ENCODE assay signal across 10 mouse cellular contexts in genomic region chr6:91146443-91147151, GRCm38 (mm10). TPM values are rescaled to one million over a fixed set of nuclear protein-coding genes. Genes with fewer than 3 reads are reported as not detected.
DNase-seq lines count a peak whose midpoint lies in the region; ATAC-seq and TF ChIP-seq lines count a peak whose summit lies in the region.
"Had no signal": no experiment of that assay in that cellular context is flagged by ENCODE, and none has a peak within 500 bp of the region (broad histone marks: within the 10 kb centered on the region; RNA-seq: fewer than 3 reads in every experiment).

No protein-coding gene starts in this region.

- peak; percentile 84 for ATAC-seq in hindbrain, embryonic 15.5 days (ENCODE audit: low FRiP score, low read depth)
- ATAC-seq in intestine, postnatal 0 days: no peak
- ATAC-seq in CD4-positive, CD25-positive, alpha-beta regulatory T cell, adult 4 months: no peak

- peak overlapping the region; percentile 17; the same call in 1 of the 2 replicates for H3K9ac ChIP-seq in hindbrain, embryonic 15.5 days
- no peak overlapping the region for H3K9ac ChIP-seq in intestine, postnatal 0 days (ENCODE audit: low read depth, low read length)
- H3K9ac ChIP-seq: heart, embryonic 15.5 days; liver, embryonic 15.5 days had no signal

- H3K9me3 ChIP-seq in forebrain, embryonic 10.5 days: 0 out of 2 replicates have a peak, but pooled peaks cover 3% of the 10 kb centered on the region
- H3K9me3 ChIP-seq in hindbrain, embryonic 15.5 days: no peaks in the 10 kb centered on the region
- H3K9me3 ChIP-seq in intestine, postnatal 0 days (ENCODE audit: control insufficient read depth): no peaks in the 10 kb centered on the region
- H3K9me3 ChIP-seq: heart, embryonic 15.5 days; liver, embryonic 15.5 days had no signal

- H3K27me3 ChIP-seq in forebrain, embryonic 10.5 days (ENCODE audit: poor library complexity, severe bottlenecking): no peaks in the 10 kb centered on the region
- H3K27me3 ChIP-seq in hindbrain, embryonic 15.5 days: no peaks in the 10 kb centered on the region
- no peaks in the 10 kb centered on the region for H3K27me3 ChIP-seq in intestine, postnatal 0 days (replicated peaks; ENCODE audit: control insufficient read depth, insufficient read depth, low read length)

- H3K4me1 ChIP-seq in forebrain, embryonic 10.5 days: peaks cover 14% of the 10 kb centered on the region
- peaks cover 26% of the 10 kb centered on the region for H3K4me1 ChIP-seq in hindbrain, embryonic 15.5 days (replicated peaks)
- peaks cover 13% of the 10 kb centered on the region for H3K4me1 ChIP-seq in olfactory bulb, adult 2 months (ENCODE audit: control insufficient read depth, insufficient read depth, low read length)
- H3K4me1 ChIP-seq in intestine, postnatal 0 days (replicated peaks; ENCODE audit: control insufficient read depth, insufficient read depth, low read length): no peaks in the 10 kb centered on the region
- H3K4me1 ChIP-seq: heart, embryonic 15.5 days had no signal

- no peaks in the 10 kb centered on the region for H3K36me3 ChIP-seq in forebrain, embryonic 10.5 days (replicated peaks)
- H3K36me3 ChIP-seq in hindbrain, embryonic 15.5 days: no peaks in the 10 kb centered on the region
- H3K36me3 ChIP-seq in intestine, postnatal 0 days (ENCODE audit: control insufficient read depth, insufficient read depth): no peaks in the 10 kb centered on the region
- H3K36me3 ChIP-seq: heart, embryonic 15.5 days; liver, embryonic 15.5 days had no signal

- H3K27ac ChIP-seq in layer of hippocampus, adult 2 months: peak overlapping the region; percentile 51; the same call in 1 of the 2 replicates
- peak overlapping the region; percentile 61; the same call in 1 of the 2 replicates for H3K27ac ChIP-seq in forebrain, embryonic 10.5 days
- H3K27ac ChIP-seq in hindbrain, embryonic 15.5 days (replicated peaks): peak overlapping the region; percentile 87
- peak overlapping the region; percentile 88 for H3K27ac ChIP-seq in olfactory bulb, adult 2 months (ENCODE audit: insufficient read depth, low read depth, low read length)
- no peak overlapping the region for H3K27ac ChIP-seq in intestine, postnatal 0 days (ENCODE audit: low read depth, low read length)
- H3K27ac ChIP-seq: heart, embryonic 15.5 days; liver, embryonic 15.5 days had no signal

- no peak for TF ChIP-seq CTCF in layer of hippocampus, adult 2 months (conservative IDR thresholded peaks at IDR 0.05)
- TF ChIP-seq CTCF in olfactory bulb, adult 2 months (IDR thresholded peaks at IDR 0.05; ENCODE audit: insufficient read depth, low read depth, low read length): no peak
- no peak for TF ChIP-seq CTCF in intestine, postnatal 0 days (IDR thresholded peaks at IDR 0.05; ENCODE audit: low read depth)

- peak overlapping the region; percentile 14; the same call in 1 of the 2 replicates for H3K4me2 ChIP-seq in hindbrain, embryonic 15.5 days
- H3K4me2 ChIP-seq in intestine, postnatal 0 days (replicated peaks; ENCODE audit: low read depth): no peak overlapping the region
- H3K4me2 ChIP-seq: heart, embryonic 15.5 days; liver, embryonic 15.5 days had no signal

- WGBS in forebrain, embryonic 10.5 days: 30% methylated on average over 5 of the region's 5 CpGs
- WGBS in hindbrain, embryonic 15.5 days: 11% methylated on average over 5 of the region's 5 CpGs
- 14% methylated on average over 5 of the region's 5 CpGs for WGBS in olfactory bulb, adult 2 months
- WGBS in intestine, postnatal 0 days: 52% methylated on average over 5 of the region's 5 CpGs

- no peak for DNase-seq in layer of hippocampus, adult 2 months (ENCODE audit: low spot score in 2 of 2)
- DNase-seq in layer of hippocampus, adult 8-10 months (ENCODE audit: low spot score in 2 of 2): no peak
- DNase-seq in forebrain, embryonic 10.5 days (ENCODE audit: extremely low spot score, low spot score): no peak
- DNase-seq: thymus, postnatal 25 days had no signal

- H3K4me3 ChIP-seq in layer of hippocampus, adult 2 months: no peak overlapping the region
- no peak overlapping the region for H3K4me3 ChIP-seq in forebrain, embryonic 10.5 days
- no peak overlapping the region for H3K4me3 ChIP-seq in hindbrain, embryonic 15.5 days
- no peak overlapping the region for H3K4me3 ChIP-seq in olfactory bulb, adult 2 months (ENCODE audit: insufficient read depth, low read depth, low read length)
- H3K4me3 ChIP-seq in intestine, postnatal 0 days (ENCODE audit: low read depth, low read length): no peak overlapping the region
- H3K4me3 ChIP-seq: heart, embryonic 15.5 days; liver, embryonic 15.5 days had no signal

- TF ChIP-seq POLR2A in olfactory bulb, adult 2 months (IDR thresholded peaks at IDR 0.05; ENCODE audit: insufficient read depth, low read depth, low read length): no peak

RNA-seq across cellular contexts. Expression of gene Hdac11, which starts 9.9 kb away (rescaled TPM):
- total RNA-seq in layer of hippocampus, adult 2 months (2021): 100 to 1,000 TPM; 154 to 156 TPM
- total RNA-seq in layer of hippocampus, adult 8-10 months (2022): 100 to 1,000 TPM; 165 to 192 (median 179) TPM
- 9.5 and 9.8 TPM in 2 replicates for polyA plus RNA-seq in forebrain, embryonic 10.5 days (2016; fragmentation: Nextera tagmentation; extraction: Ambion mirVana)
- 43.4 and 44.4 TPM in 2 replicates for polyA plus RNA-seq in hindbrain, embryonic 15.5 days (2015; fragmentation: Nextera tagmentation; extraction: Ambion mirVana)
- polyA plus RNA-seq in olfactory bulb, adult 2 months (2012; ENCODE audit: insufficient read depth, insufficient read length, low replicate concordance, missing spikeins): not detected in 2 replicates
- 4.2 and 4.8 TPM in 2 replicates for polyA plus RNA-seq in intestine, postnatal 0 days (2015; fragmentation: Nextera tagmentation; extraction: Ambion mirVana)
- polyA plus RNA-seq in CD4-positive, CD25-positive, alpha-beta regulatory T cell, adult 4 months (2017; shearing (Covaris generic)): 1 to 10 TPM; 1.5 to 2.0 TPM

RNA-seq across cellular contexts. Expression of gene Nup210, which starts 30.0 kb away (rescaled TPM):
- total RNA-seq in layer of hippocampus, adult 2 months (2021): 10 to 100 TPM; 19.9 to 22.3 TPM
- 10 to 100 TPM; 17.1 to 30.9 (median 20.7) TPM for total RNA-seq in layer of hippocampus, adult 8-10 months (2022)
- 38.6 and 41.6 TPM in 2 replicates for polyA plus RNA-seq in forebrain, embryonic 10.5 days (2016; fragmentation: Nextera tagmentation; extraction: Ambion mirVana)
- polyA plus RNA-seq in hindbrain, embryonic 15.5 days (2015; fragmentation: Nextera tagmentation; extraction: Ambion mirVana): 17.0 and 21.2 TPM in 2 replicates
- polyA plus RNA-seq in olfactory bulb, adult 2 months (2012; ENCODE audit: insufficient read depth, insufficient read length, low replicate concordance, missing spikeins): not detected in 2 replicates
- polyA plus RNA-seq in intestine, postnatal 0 days (2015; fragmentation: Nextera tagmentation; extraction: Ambion mirVana): 2.8 TPM in 2 replicates
- polyA plus RNA-seq in CD4-positive, CD25-positive, alpha-beta regulatory T cell, adult 4 months (2017; shearing (Covaris generic)): 100 to 1,000 TPM in 1 of 2 experiments, 10 to 100 TPM in 1; 86.2 to 109 TPM
